ENCODE assay signal across 8 mouse cellular contexts in the genomic region with DNA sequence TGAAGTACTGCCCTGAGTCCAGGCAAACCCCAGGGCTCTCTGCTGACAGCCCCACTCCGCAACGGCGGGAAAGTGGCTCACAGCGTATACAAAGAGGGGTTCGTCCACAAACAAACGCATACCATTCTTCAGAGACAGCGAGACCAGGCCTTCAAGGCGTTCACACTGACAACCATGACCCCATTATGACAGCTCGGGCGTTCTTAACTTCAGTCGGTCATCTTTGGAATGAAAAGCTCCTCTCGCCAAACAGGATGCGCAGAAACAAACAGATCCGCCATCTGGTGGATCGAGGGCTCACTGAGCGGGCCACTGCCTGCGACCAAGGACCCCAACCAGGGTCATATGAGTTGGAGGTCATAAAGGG. TPM values are rescaled to one million over a fixed set of nuclear protein-coding genes. Genes with fewer than 3 reads are reported as not detected.
DNase-seq lines count a peak whose midpoint lies in the region; ATAC-seq lines count a peak whose summit lies in the region.

No protein-coding gene starts in this region.

- H3K9ac ChIP-seq in kidney, embryonic 15.5 days, result peak overlapping the region; percentile 65
- peak overlapping the region; percentile 89 for H3K9ac ChIP-seq in heart, embryonic 13.5 days
- H3K9ac ChIP-seq in liver, embryonic 13.5 days, result peak overlapping the region; percentile 97
- peak overlapping the region; percentile 79 for H3K9ac ChIP-seq in neural tube, embryonic 12.5 days

- peaks cover 16% of the 10 kb centered on the region for H3K4me1 ChIP-seq in kidney, embryonic 15.5 days
- peaks cover 14% of the 10 kb centered on the region for H3K4me1 ChIP-seq in heart, embryonic 13.5 days
- H3K4me1 ChIP-seq in liver, embryonic 13.5 days (replicated peaks), result peaks cover 37% of the 10 kb centered on the region
- peaks cover 9% of the 10 kb centered on the region for H3K4me1 ChIP-seq in neural tube, embryonic 12.5 days

- peak; percentile 12; the same call in 1 of the 2 replicates for ATAC-seq in kidney, embryonic 15.5 days (replicated peaks; ENCODE audit: low FRiP score)
- no peak for ATAC-seq in heart, embryonic 13.5 days (ENCODE audit: extremely low read depth, insufficient number of reproducible peaks, low FRiP score, low TSS enrichment)
- no peak for ATAC-seq in liver, embryonic 13.5 days (ENCODE audit: low read depth)
- peak; percentile 27; the same call in 1 of the 2 replicates for ATAC-seq in neural tube, embryonic 12.5 days (ENCODE audit: low FRiP score, low read depth)

- WGBS in kidney, embryonic 15.5 days, result 0% methylated on average over 17 of the region's 17 CpGs
- WGBS in heart, embryonic 13.5 days, result under 1% methylated on average over 17 of the region's 17 CpGs
- WGBS in liver, embryonic 13.5 days (ENCODE audit: insufficient replicate concordance), result 0% methylated on average over 17 of the region's 17 CpGs
- WGBS in neural tube, embryonic 12.5 days, result under 1% methylated on average over 17 of the region's 17 CpGs

- H3K4me3 ChIP-seq in kidney, embryonic 15.5 days (replicated peaks), result peak overlapping the region; percentile 80
- peak overlapping the region; percentile 93 for H3K4me3 ChIP-seq in heart, embryonic 13.5 days
- H3K4me3 ChIP-seq in liver, embryonic 13.5 days (replicated peaks), result peak overlapping the region; percentile 98
- H3K4me3 ChIP-seq in neural tube, embryonic 12.5 days, result peak overlapping the region; percentile 90

- H3K4me2 ChIP-seq in kidney, embryonic 15.5 days, result peak overlapping the region; percentile 99
- H3K4me2 ChIP-seq in heart, embryonic 13.5 days, result peak overlapping the region; percentile 88
- peak overlapping the region; percentile 96 for H3K4me2 ChIP-seq in liver, embryonic 13.5 days
- H3K4me2 ChIP-seq in neural tube, embryonic 12.5 days (replicated peaks), result peak overlapping the region; percentile 81

- DNase-seq in kidney, postnatal 25 days, result no peak
- peak; percentile 35 for DNase-seq in c-Kit-negative CD71-positive TER-119-positive erythroid progenitor cells, embryonic 14.5 days (ENCODE audit: low read depth, low spot score)
- peak; percentile 22 for DNase-seq in liver, embryonic 13.5 days
- DNase-seq in layer of hippocampus, adult 18-20 months (ENCODE audit: low spot score in 2 of 2), result no peak
- DNase-seq in adrenal gland, postnatal 14 days, result no peak

- no peak overlapping the region for H3K27ac ChIP-seq in kidney, embryonic 15.5 days
- peak overlapping the region; percentile 57; the same call in 1 of the 2 replicates for H3K27ac ChIP-seq in heart, embryonic 13.5 days (replicated peaks)
- peak overlapping the region; percentile 92 for H3K27ac ChIP-seq in liver, embryonic 13.5 days
- H3K27ac ChIP-seq in neural tube, embryonic 12.5 days, result no peak overlapping the region

- H3K9me3 ChIP-seq in kidney, embryonic 15.5 days (replicated peaks), result no peaks in the 10 kb centered on the region
- 0 out of 2 replicates have a peak, but pooled peaks cover 5% of the 10 kb centered on the region for H3K9me3 ChIP-seq in heart, embryonic 13.5 days
- no peaks in the 10 kb centered on the region for H3K9me3 ChIP-seq in liver, embryonic 13.5 days (replicated peaks)
- no peaks in the 10 kb centered on the region for H3K9me3 ChIP-seq in neural tube, embryonic 12.5 days

- H3K36me3 ChIP-seq in kidney, embryonic 15.5 days, result no peaks in the 10 kb centered on the region
- H3K36me3 ChIP-seq in heart, embryonic 13.5 days, result 0 out of 2 replicates have a peak, but pooled peaks cover 2% of the 10 kb centered on the region
- H3K36me3 ChIP-seq in liver, embryonic 13.5 days, result no peaks in the 10 kb centered on the region
- no peaks in the 10 kb centered on the region for H3K36me3 ChIP-seq in neural tube, embryonic 12.5 days

- H3K27me3 ChIP-seq in kidney, embryonic 15.5 days, result peaks cover 45% of the 10 kb centered on the region
- peaks cover 29% of the 10 kb centered on the region for H3K27me3 ChIP-seq in heart, embryonic 13.5 days (replicated peaks)
- peaks cover 37% of the 10 kb centered on the region for H3K27me3 ChIP-seq in liver, embryonic 13.5 days
- H3K27me3 ChIP-seq in neural tube, embryonic 12.5 days (replicated peaks), result peaks cover 17% of the 10 kb centered on the region

RNA-seq across cellular contexts. Expression of gene Ccsap, which starts 1.5 kb away (rescaled TPM):
- polyA plus RNA-seq in kidney, embryonic 15.5 days (2015; fragmentation: Nextera tagmentation; extraction: Ambion mirVana), result 3.5 TPM in 2 replicates
- 2.5 TPM in 2 replicates for polyA plus RNA-seq in heart, embryonic 13.5 days (2015; fragmentation: Nextera tagmentation; extraction: Ambion mirVana)
- polyA plus RNA-seq in liver, embryonic 13.5 days (2015; fragmentation: Nextera tagmentation; extraction: Ambion mirVana), result 2.3 and 2.7 TPM in 2 replicates
- polyA plus RNA-seq in neural tube, embryonic 12.5 days (2016; fragmentation: Nextera tagmentation; extraction: Ambion mirVana), result 8.2 and 8.5 TPM in 2 replicates
- 10 to 100 TPM; 56.7 to 61.7 TPM for total RNA-seq in layer of hippocampus, adult 18-20 months (2021)
- 3.8 and 4.1 TPM in 2 replicates for total RNA-seq in adrenal gland, postnatal 14 days (2021)

RNA-seq across cellular contexts. Expression of gene Acta1, which starts 36.0 kb away (rescaled TPM):
- polyA plus RNA-seq in kidney, embryonic 15.5 days (2015; fragmentation: Nextera tagmentation; extraction: Ambion mirVana), result 132 and 232 TPM in 2 replicates
- polyA plus RNA-seq in heart, embryonic 13.5 days (2015; fragmentation: Nextera tagmentation; extraction: Ambion mirVana), result 292 and 377 TPM in 2 replicates
- polyA plus RNA-seq in liver, embryonic 13.5 days (2015; fragmentation: Nextera tagmentation; extraction: Ambion mirVana), result 10.3 and 17.3 TPM in 2 replicates
- 56.3 and 78.1 TPM in 2 replicates for polyA plus RNA-seq in neural tube, embryonic 12.5 days (2016; fragmentation: Nextera tagmentation; extraction: Ambion mirVana)
- 1 to 10 TPM; 5.2 to 7.0 TPM for total RNA-seq in layer of hippocampus, adult 18-20 months (2021)
- total RNA-seq in adrenal gland, postnatal 14 days (2021), result 1.4 and 1.5 TPM in 2 replicates

RNA-seq across cellular contexts. Expression of gene Rab4a, which starts 52.8 kb away (rescaled TPM):
- polyA plus RNA-seq in kidney, embryonic 15.5 days (2015; fragmentation: Nextera tagmentation; extraction: Ambion mirVana), result 39.6 and 44.9 TPM in 2 replicates
- polyA plus RNA-seq in heart, embryonic 13.5 days (2015; fragmentation: Nextera tagmentation; extraction: Ambion mirVana), result 33.2 and 36.2 TPM in 2 replicates
- polyA plus RNA-seq in liver, embryonic 13.5 days (2015; fragmentation: Nextera tagmentation; extraction: Ambion mirVana), result 30.8 and 31.7 TPM in 2 replicates
- 73.0 and 74.2 TPM in 2 replicates for polyA plus RNA-seq in neural tube, embryonic 12.5 days (2016; fragmentation: Nextera tagmentation; extraction: Ambion mirVana)
- 10 to 100 TPM; 42.6 to 44.8 TPM for total RNA-seq in layer of hippocampus, adult 18-20 months (2021)
- 18.9 and 20.0 TPM in 2 replicates for total RNA-seq in adrenal gland, postnatal 14 days (2021)

Comparison
In these comparisons a context has a peak if more than half of its experiments do, and no peak if none do; other contexts are left out.
1. ATAC-seq: peak in kidney, embryonic 15.5 days (single experiment) and neural tube, embryonic 12.5 days (single experiment); none in heart, embryonic 13.5 days (single experiment) and liver, embryonic 13.5 days (single experiment).
2. H3K27ac ChIP-seq: peak in heart, embryonic 13.5 days (single experiment) and liver, embryonic 13.5 days (single experiment); none in kidney, embryonic 15.5 days (single experiment) and neural tube, embryonic 12.5 days (single experiment).
3. DNase-seq: peak in c-Kit-negative CD71-positive TER-119-positive erythroid progenitor cells, embryonic 14.5 days (single experiment) and liver, embryonic 13.5 days (single experiment); none in kidney, postnatal 25 days (0 of 2), layer of hippocampus, adult 18-20 months (0 of 2) and adrenal gland, postnatal 14 days (single experiment).
4. Peak in every context shown above with its lines, with median percentiles within 50 percentile points of each other: H3K4me2 ChIP-seq, H3K4me3 ChIP-seq and H3K9ac ChIP-seq.